Mouse (Mus musculus) brown adipose tissue, adult 24 weeks (tissue): ENCODE results near the gene Mad1l1. TPM values are rescaled to one million over a fixed set of nuclear protein-coding genes. Genes with fewer than 3 reads are reported as not detected.

ENCODE experiments used
- H3K27ac ChIP-seq: fragments of 200-500 bp; replicated peaks from 2 replicates; pipeline ENCODE4 v1.5.1; 2012; ENCODE audit warnings: low read depth, mild to moderate bottlenecking, low read length
- H3K4me1 ChIP-seq: fragments of 200-500 bp; 2 replicates; pipeline ENCODE4 v1.6.1; 2012; ENCODE audit warnings: low read length, mixed read lengths; ENCODE audit not compliant: control insufficient read depth, insufficient read depth, insufficient read length
- H3K4me3 ChIP-seq: fragments of 200-500 bp; 2 replicates; pipeline ENCODE4 v1.5.1; 2012; ENCODE audit warnings: low read depth, mild to moderate bottlenecking, low read length, moderate library complexity; ENCODE audit not compliant: insufficient read depth
- polyA plus RNA-seq: library from polyadenylated mRNA; stranded (reverse); fragments of >200 nt; gene quantifications from 2 replicates; pipeline ENCODE4 v1.2.4, GENCODE M21; 2012; ENCODE audit not compliant: missing spikeins, insufficient read depth, insufficient read length

Mad1l1 gene
- polyA plus RNA-seq, 1 experiment = 2.7 TPM

- Histone ChIP-seq H3K4me3 (no peak overlapping the region), H3K4me1 (no peaks in the 10 kb centered on the region), H3K27ac (no peak overlapping the region)
Measured at GRCm38 (mm10) chr5:139985073-139985746, 336.1 kb downstream of the Mad1l1 start.

- H3K4me3 ChIP-seq = no peak overlapping the region
- H3K4me1 ChIP-seq = no peaks in the 10 kb centered on the region
- no peak overlapping the region for H3K27ac ChIP-seq
Measured at GRCm38 (mm10) chr5:139981976-139982375, 339.4 kb downstream of the Mad1l1 start.

GRCm38 (mm10) chr5:139979371-139979770 is 342.0 kb downstream of the Mad1l1 start:
- no peak overlapping the region for H3K4me3 ChIP-seq
- H3K4me1 ChIP-seq = no peaks in the 10 kb centered on the region
- no peak overlapping the region for H3K27ac ChIP-seq

GRCm38 (mm10) chr5:139978525-139979276 is 342.7 kb downstream of the Mad1l1 start:
- Histone ChIP-seq H3K27ac (no peak overlapping the region), H3K4me1 (no peaks in the 10 kb centered on the region), H3K4me3 (no peak overlapping the region)

- Histone ChIP-seq H3K27ac (no peak overlapping the region), H3K4me1 (no peaks in the 10 kb centered on the region), H3K4me3 (no peak overlapping the region)
Measured at GRCm38 (mm10) chr5:139977476-139977875, 343.9 kb downstream of the Mad1l1 start.

GRCm38 (mm10) chr5:139976584-139976983 is 344.8 kb downstream of the Mad1l1 start:
- Histone ChIP-seq H3K27ac (no peak overlapping the region), H3K4me1 (no peaks in the 10 kb centered on the region), H3K4me3 (no peak overlapping the region)

GRCm38 (mm10) chr5:139970186-139970631 is 351.1 kb downstream of the Mad1l1 start:
- no peak overlapping the region for H3K27ac ChIP-seq
- H3K4me1 ChIP-seq = no peaks in the 10 kb centered on the region; the same call in 1 of the 2 replicates
- H3K4me3 ChIP-seq = no peak overlapping the region

- no peak overlapping the region for H3K27ac ChIP-seq
- H3K4me1 ChIP-seq = no peaks in the 10 kb centered on the region; the same call in 1 of the 2 replicates
- no peak overlapping the region for H3K4me3 ChIP-seq
Measured at GRCm38 (mm10) chr5:139969151-139969948, 352.0 kb downstream of the Mad1l1 start.

GRCm38 (mm10) chr5:139965596-139965995 is 355.8 kb downstream of the Mad1l1 start:
- H3K4me3 ChIP-seq = no peak overlapping the region
- H3K4me1 ChIP-seq = no peaks in the 10 kb centered on the region; the same call in 1 of the 2 replicates

GRCm38 (mm10) chr5:139964391-139964790 is 357.0 kb downstream of the Mad1l1 start:
- Histone ChIP-seq H3K27ac (no peak overlapping the region), H3K4me1 (no peaks in the 10 kb centered on the region), H3K4me3 (no peak overlapping the region)

More at GRCm38 (mm10) chr5:139965596-139965995, 355.8 kb downstream of the Mad1l1 start:
- no peak overlapping the region for H3K27ac ChIP-seq

- H3K4me1 ChIP-seq = no peaks in the 10 kb centered on the region; the same call in 1 of the 2 replicates
- no peak overlapping the region for H3K27ac ChIP-seq
- no peak overlapping the region for H3K4me3 ChIP-seq
Measured at GRCm38 (mm10) chr5:139959741-139960140, 361.6 kb downstream of the Mad1l1 start.

Other genes with a start within 250 kb of the Mad1l1 start
- 14.9 and 18.6 TPM in 2 replicates for gene Nudt1, start 104 bp upstream of the Mad1l1 start, polyA plus RNA-seq
- gene Mrm2, start 10.3 kb upstream of the Mad1l1 start, polyA plus RNA-seq = 12.9 and 15.8 TPM in 2 replicates
- gene Snx8, start 67.7 kb upstream of the Mad1l1 start, polyA plus RNA-seq = 5.5 and 8.9 TPM in 2 replicates
- 75.9 and 78.3 TPM in 2 replicates for gene Eif3b, start 97.8 kb upstream of the Mad1l1 start, polyA plus RNA-seq
- gene Gm4869, start 124.1 kb upstream of the Mad1l1 start, polyA plus RNA-seq = not detected in 2 replicates
- 11.4 and 23.1 TPM in 2 replicates for gene Chst12, start 184.0 kb upstream of the Mad1l1 start, polyA plus RNA-seq
- not detected in 2 replicates for gene Grifin, start 243.5 kb upstream of the Mad1l1 start, polyA plus RNA-seq